Mouse (Mus musculus) retina, adult 2 months (tissue): Measurements from ENCODE around the gene Zfp825.
"Not testable (repeated sequence)": the region's sequence is repeated elsewhere in the genome, so short reads cannot be mapped to it uniquely, and the experiment has no call there.

Experiments used
- DNase-seq: peaks from one replicate; pipeline ENCODE4 v3.0.0-alpha.2; 2012; ENCODE audit warnings: low read depth, low spot score

Zfp825 gene

DNA sequence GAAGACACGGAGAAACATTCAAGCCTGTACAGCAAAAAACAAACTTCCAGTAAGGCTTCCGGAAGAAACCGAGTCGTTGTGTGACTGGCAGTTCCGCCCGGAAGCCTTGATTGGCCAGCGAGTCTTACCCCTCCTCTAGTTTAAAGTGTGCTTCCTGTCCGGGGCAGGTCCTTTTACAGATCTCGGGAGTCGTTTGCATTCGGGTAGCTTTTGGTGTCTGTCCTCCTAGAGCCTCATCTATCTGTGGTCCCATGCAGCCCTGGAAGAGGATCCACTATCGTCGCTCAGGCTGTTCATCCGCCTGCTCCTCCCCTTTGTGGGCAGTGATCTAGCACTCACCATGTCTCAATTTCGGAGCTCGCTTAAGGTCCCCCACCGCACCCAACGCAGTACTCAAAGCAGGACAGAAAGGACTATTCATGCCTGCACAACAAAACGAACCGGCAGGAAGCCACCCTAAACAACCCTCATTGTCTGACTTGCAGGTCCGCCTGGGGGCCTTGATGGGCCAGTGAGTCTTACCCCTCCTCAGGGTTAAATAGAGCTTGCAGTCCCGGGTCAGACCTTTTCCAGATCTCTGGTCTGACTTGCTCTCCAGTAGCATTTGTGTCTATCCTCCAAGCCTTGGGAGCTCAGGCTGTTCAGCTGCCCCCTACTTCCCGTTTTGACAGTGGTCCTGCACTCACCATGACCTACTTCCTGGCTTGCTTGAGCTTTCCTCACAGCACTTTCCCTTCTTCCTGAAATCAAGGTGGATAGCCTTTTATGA, at the start of gene Zfp825:
Gene Zfp825 (minus strand): TSS at position 82 of the 769 bp plus-strand sequence.
- DNase-seq = peak; percentile 32

DNA sequence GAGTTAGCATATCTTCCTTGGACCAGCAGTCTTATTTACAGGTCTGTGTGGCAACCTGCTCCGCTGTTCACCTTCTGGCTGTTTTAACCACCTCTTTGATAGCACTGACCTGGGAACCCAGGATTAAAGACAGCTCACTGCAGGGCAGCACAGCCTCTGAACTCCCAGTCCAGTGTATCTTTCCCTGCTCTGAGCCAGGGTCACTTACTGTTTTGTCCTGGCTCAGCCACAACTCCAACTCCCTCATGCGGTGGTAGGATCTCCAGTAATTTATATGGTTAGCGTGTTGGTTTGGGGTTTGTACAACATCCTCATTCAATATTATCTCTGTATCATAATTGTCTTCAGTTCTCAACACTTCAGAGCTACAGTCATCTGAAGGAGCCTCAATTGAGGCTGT, 41.6 kb upstream of the Zfp825 start:
- DNase-seq = not testable (repeated sequence)

DNA sequence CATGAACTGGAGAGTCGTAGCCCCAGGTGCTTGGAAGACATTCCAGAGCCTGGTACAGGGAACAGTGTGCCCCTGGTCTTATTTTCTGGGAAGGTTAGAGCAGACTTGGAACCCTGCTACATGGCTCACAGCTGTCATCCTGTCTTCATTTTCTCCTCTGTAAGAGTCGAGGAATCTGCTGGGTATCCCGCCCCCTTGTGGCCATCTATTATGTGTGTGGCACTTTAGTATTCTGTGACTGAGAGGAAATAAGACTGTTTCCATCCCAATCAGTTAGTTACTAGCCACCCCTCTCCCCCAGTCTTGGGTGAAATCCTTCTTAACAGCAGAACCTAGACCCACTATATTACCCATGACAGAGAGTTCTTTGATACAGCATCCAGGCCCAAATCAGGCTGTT, 41.1 kb upstream of the Zfp825 start:
- DNase-seq = peak; percentile 18

DNA sequence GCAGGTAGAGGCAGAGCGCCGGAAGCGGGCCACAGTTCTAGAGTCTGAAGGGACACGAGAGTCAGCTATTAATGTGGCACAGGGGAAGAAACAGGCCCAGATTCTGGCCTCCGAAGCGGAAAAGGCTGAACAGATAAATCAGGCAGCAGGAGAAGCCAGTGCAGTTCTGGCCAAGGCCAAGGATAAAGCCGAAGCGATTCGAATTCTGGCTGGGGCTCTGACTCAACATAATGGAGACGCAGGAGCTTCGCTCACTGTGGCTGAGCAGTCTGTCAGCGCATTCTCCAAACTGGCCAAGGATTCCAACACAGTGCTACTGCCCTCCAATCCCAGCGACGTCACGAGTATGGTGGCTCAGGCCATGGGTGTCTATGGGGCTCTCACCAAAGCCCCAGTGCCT, 40.3 kb upstream of the Zfp825 start:
- no peak for DNase-seq

DNA sequence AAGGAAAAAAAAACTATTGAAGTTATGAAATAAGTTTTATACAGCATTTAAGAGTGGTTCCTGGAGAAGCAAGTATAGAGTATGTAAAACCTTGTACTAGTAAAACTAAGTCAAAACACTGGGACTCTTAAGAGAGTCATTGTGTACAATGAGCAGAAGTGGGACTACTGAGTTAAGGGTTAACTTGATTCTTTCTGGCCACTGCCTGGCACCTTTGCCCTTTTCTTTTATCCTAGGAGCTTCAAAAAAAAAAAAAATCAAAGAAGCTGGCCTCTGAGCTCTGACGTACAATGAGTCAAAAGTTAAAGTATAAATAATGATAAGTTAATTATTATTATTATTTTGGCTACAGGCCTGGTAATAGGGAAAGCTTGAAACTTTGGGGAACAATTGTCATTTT, 37.5 kb upstream of the Zfp825 start:
- not testable (repeated sequence) for DNase-seq

DNA sequence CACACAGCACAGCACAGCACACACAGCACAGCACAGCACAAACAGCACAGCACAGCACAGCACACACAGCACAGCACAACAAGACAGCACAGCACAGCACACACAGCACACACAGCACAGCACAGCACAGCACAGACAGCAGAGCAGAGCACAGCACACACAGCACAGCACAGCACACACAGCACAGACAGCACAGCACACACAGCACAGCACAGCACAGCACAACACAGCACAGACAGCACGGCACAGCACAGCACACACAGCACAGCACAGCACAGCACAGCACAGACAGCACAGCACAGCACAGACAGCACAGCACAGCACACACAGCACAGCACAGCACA, 35.6 kb upstream of the Zfp825 start:
- DNase-seq = not testable (repeated sequence)

DNA sequence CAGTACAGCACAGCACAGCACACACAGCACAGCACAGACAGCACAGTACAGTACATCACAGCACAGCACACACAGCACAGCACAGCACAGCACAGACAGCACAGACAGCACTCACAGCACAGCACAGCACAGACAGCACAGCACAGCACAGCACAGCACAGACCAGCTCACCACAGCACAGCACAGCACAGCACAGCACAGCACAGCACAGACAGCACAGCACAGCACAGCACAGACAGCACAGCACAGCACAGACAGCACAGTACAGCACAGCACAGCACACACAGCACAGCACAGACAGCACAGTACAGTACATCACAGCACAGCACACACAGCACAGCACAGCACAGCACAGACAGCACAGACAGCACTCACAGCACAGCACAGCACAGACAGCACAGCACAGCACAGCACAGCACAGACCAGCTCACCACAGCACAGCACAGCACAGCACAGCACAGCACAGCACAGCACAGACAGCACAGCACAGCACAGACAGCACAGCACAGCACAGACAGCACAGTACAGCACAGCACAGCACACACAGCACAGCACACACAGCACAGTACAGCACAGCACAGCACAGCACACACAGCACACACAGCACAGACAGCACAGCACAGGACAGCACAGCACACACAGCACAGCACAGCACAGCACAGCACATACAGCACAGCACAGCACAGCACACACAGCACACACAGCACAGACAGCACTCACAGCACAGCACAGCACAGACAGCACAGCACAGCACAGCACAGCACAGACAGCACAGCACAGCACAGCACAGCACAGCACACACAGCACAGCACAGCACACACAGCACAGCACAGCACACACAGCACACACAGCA, 35.0 kb upstream of the Zfp825 start:
- DNase-seq = not testable (repeated sequence)

DNA sequence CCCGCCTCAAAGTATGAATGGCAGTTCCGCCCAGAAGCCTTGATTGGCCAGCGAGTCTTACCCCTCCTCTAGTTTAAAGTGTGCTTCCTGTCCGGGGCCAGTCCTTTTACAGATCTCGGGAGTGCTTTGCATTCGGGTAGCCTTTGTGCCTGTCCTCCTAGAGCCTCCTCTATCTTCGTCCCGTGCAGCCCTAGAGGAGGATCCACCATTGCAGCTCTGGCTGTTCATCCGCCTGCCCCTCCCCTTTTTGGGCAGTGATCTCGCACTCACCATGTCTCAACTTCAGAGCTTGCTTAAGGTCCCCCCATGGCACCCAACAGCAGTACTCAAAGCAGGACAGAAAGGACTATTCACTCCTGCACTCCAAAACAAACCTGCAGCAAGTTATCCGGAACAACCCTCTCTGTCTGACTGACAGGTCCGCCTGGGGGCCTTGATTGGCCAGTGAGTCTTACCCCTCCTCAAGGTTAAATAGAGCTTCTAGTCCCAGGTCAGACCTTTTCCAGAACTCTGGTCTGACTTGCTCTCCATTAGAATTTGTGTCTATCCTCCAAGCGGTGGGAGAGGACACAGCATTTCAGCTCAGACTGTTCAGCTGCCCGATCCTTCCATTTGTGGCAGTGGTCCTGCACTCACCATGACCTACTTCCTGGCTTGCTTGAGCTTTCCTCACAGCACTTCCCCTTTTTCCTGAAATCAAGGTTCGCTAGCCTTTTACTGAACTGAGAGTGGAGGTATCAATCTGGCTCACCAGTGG, 28.9 kb upstream of the Zfp825 start:
- no peak for DNase-seq

DNA sequence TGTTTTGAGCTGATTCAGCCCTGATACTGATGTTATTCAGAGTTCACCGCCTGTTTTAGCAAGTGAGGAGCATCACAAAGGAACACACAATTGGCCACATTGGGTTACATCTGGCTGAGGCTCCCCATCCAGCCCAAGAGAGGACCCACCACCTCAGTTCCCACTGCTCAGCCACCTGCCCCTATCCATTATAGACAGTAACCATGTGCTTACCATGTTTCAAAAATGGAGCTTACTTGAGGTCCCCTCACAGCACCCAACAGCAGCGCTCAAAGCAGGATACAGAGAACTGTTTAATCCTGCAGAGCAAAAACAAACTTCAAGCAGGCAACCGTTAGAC, 28.3 kb upstream of the Zfp825 start:
- DNase-seq = not testable (repeated sequence)

DNA sequence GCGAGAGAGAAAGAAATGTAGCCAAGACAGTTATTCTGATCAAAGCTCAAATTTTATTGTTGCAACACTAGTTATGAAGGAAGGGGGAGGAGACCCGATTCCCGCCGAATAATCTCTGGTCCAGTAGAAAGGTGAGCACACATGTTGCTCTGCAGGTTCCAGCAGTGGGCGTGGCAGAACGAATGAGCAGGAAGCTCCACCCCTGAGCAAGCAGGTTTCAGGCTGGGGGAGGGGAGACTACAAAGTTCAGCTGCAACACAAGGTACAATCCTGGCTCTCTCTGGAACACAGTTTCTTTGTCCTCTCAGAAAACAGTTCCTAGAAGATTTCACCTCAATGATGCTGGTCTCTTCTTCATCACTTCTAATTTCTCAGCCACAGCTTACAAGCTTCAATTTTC, 14.2 kb upstream of the Zfp825 start:
- not testable (repeated sequence) for DNase-seq

DNA sequence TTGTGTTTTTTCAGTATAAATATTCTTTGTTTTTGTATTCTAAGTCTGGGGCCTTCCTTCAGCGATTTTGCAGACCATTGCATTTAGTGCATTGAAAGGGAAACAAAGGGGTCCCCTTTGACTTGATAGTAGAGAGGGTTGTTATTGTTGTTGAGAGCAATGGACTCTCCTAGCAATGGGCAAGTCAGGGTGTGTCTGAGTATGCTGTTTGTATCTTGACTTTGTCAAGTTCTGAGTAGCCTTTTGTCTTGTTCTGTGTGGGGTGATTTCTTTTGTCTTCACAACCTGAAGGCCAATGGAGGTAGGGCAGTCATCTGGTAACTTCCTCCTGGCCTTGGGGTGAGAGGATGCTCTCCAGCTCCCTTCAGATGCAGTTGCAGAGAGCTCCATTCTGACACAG, 9.1 kb upstream of the Zfp825 start:
- not testable (repeated sequence) for DNase-seq

DNA sequence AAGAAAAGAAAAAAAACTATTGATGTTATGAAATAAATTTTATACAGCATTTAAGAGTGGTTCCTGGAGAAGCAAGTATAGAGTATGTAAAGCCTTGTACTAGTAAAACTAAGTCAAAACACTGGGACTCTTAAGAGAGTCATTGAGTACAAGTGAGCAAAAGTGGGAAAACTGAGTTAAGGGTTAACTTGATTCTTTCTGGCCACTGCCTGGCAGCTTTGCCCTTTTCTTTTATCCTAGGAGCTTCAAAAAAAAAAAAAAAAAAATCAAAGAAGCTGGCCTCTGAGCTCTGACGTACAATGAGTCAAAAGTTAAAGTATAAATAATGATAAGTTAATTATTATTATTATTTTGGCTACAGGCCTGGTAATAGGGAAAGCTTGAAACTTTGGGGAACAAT, 5.9 kb upstream of the Zfp825 start:
- not testable (repeated sequence) for DNase-seq

DNA sequence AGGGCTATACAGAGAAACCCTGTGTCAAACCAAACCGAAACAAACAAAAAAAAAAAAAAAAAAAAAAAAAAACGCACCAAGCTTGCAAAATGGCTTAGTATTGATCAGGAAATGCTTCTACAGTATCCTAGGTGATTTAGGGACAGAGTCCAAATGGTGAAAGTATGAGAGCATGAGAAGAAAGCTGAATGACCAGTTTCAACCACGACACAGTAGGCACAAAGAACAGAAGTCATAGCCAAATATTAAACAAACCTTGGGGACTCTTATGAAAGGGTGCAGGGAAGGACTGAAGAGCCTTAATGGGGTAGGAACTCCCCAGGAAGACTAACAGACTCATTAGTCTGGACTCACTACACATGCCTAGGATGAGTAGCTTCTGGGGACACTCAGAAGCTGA, 9.5 kb downstream of the Zfp825 start:
- DNase-seq = not testable (repeated sequence)

DNA sequence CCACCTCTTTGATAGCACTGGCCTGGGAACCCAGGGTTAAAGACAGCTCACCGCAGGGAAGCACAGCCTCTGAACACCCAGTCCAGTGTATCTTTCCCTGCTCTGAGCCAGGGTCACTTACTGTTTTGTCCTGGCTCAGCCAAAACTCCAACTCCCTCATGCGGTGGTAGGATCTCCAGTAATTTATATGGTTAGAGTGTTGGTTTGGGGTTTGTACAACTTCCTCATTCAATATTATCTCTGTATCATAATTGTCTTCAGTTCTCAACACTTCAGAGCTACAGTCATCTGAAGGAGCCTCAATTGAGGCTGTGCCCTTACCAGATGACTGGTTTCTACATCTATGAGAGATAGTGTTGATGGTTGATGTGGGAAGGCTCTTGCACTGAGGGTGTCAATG, 22.3 kb downstream of the Zfp825 start:
- not testable (repeated sequence) for DNase-seq

DNA sequence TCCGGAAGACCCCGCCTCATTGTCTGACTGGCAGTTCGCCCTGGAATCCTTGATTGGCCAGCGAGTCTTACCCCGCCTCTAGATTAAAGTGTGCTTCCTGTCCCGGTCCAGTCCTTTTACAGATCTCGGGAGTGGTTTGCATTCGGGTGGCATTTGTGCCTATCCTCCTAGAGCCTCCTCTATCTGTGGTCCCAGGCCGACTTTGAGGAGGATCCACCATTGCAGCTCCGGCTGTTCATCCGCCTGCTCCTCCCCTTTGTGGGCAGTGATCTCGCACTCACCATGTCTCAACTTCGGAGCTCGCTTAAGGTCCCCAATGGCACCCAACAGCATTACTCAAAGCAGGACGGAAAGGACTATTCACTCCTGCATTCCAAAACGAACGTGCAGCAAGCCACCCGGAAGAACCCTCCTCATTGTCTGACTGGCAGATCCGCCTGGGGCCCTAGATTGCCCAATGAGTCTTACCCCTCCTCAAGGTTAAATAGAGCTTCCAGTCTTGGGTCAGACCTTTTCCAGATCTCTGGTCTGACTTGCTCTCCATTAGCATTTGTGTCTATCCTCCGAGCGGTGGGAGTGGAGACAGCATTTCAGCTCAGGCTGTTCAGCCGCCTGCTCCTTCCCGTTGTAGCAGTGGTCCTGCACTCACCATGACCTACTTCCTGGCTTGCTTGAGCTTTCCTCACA, 30.9 kb downstream of the Zfp825 start:
- peak; percentile 71 for DNase-seq

DNA sequence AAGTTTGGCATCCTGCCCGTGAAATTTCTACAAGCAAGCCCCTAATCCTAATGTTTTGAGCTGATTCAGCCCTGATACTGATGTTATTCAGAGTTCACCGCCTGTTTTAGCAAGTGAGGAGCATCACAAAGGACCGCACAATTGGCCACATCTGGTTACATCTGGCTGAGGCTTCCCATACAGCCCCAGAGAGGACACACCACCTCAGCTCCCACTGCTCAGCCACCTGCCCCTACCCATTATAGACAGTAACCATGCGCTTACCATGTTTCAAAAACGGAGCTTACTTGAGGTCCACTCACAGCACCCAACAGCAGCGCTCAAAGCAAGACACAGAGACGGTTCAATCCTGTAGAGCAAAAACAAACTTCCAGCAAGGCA, 31.5 kb downstream of the Zfp825 start:
- DNase-seq = not testable (repeated sequence)

DNA sequence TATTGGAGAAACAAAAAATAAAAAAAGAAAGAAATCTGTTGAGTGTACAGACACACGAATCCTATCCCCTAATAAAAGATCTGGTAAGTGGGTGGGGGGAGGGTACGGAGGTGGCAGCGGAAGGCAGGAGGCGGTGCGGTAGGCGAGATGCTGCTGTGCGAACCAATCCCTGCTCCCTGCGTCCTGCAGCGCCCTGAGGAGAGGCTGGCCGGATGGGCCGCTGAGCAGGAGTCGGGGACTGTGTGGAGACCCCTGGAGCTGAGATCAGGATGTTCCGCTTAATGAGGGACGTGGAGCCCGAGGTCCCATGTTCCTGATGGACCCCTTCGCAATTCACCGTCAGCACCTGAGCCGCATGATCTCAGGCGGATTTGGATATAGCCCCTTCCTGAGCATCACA, 53.9 kb downstream of the Zfp825 start:
- no peak for DNase-seq
